Mouse (Mus musculus) bone marrow, adult 2 months (tissue): Measurements from ENCODE around the gene Dbndd2.

Experiments
- CTCF ChIP-seq: fragments of 200-500 bp; IDR thresholded peaks from 2 replicates; pipeline ENCODE4 v1.5.1; 2011; ENCODE audit warnings: low read length, control low read depth; ENCODE audit not compliant: control insufficient read depth, insufficient read depth
- POLR2A ChIP-seq: fragments of 200-500 bp; IDR thresholded peaks from 2 replicates; pipeline ENCODE4 v1.6.1; 2011; ENCODE audit warnings: low read depth, mild to moderate bottlenecking, control low read depth, low read length, borderline replicate concordance; ENCODE audit not compliant: control insufficient read depth

DNA sequence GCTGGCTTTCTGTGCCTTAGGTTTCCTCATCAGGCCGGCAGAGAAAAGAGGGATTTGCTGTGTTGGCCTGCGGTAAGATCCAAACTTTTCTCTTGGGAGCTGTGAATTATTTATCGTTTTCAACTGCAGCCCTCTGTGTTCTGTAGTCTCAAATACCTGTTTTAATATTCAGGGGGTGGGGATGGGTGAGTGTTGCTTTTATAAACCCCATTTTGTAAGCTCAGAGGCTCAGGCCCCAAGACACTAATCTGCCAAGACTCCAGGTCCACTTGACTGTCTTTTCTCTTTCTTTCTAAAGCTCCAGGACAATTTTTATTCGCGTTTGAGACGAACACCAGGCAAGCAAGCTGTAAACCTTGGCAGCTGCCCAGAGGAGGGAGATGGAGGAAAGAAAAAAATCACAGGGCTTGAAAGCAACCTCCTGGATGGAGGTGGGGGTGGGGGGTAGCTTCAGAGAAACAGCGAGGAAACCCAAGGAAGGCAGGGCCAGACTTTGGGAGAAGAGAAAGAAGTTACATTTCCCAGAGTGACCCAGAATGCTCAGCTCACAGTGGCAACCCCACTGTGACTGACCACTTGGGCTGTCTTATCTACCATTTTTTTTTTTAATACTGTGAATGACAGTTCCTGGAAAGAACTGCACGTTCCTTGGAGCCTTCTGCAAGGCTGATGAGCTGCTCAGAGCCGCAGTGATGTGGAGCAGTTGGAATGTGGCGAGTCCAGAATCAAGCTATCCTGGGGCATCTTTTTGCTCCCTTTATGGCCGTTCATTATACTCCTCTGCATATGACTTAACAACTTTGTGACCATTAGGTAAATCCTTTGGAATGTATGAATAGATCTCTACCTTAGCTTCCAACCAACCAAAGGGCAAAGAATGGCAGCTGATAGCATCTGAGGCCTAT, 32.6 kb downstream of the Dbndd2 start:
- no peak for TF ChIP-seq POLR2A
- TF ChIP-seq CTCF = no peak
